Mouse (Mus musculus): ENCODE measurements around the gene Tubg1.

GRCm38 (mm10) chr11:101151063-101151462 lies 31.3 kb downstream of the Tubg1 start:
- TF ChIP-seq CTCF (IDR thresholded peaks at IDR 0.05; ENCODE audit: control insufficient read depth, insufficient read depth, insufficient replicate concordance, low read depth, low read length) (no peak), POLR2A (IDR thresholded peaks at IDR 0.05; ENCODE audit: control insufficient read depth, low read depth, low read length) (no peak)
